Mouse (Mus musculus) C2C12 (cell line): ENCODE results near the gene Wfs1. TPM values are rescaled to one million over a fixed set of nuclear protein-coding genes. Genes with fewer than 3 reads are reported as not detected.

Experiments
- H3K27me3 ChIP-seq: one replicate; pipeline ENCODE4 v1.6.1; 2011; ENCODE audit not compliant: control insufficient read depth, insufficient read depth, insufficient read length
- H3K36me3 ChIP-seq: one replicate; pipeline ENCODE4 v1.6.1; 2011; ENCODE audit not compliant: control insufficient read depth, insufficient read depth
- H3K4me3 ChIP-seq: one replicate; pipeline ENCODE4 v1.5.1; 2011; ENCODE audit warnings: mild to moderate bottlenecking, control low read depth; ENCODE audit not compliant: poor library complexity, insufficient read depth, severe bottlenecking
- H3K79me2 ChIP-seq: one replicate; pipeline ENCODE4 v1.6.1; 2011; ENCODE audit not compliant: control insufficient read depth, insufficient read depth
- H3K79me3 ChIP-seq: one replicate; pipeline ENCODE4 v1.6.1; 2011; ENCODE audit warnings: low read depth, control low read depth
- H3ac ChIP-seq: one replicate; pipeline ENCODE3; 2011; ENCODE audit warnings: low read depth; ENCODE audit not compliant: control insufficient read depth, insufficient read length
- CEBPB ChIP-seq: IDR thresholded peaks from one replicate; pipeline ENCODE4 v1.6.1; 2011; ENCODE audit warnings: low read depth, mild to moderate bottlenecking, control low read depth, moderate library complexity
- CTCF ChIP-seq: IDR thresholded peaks from one replicate; pipeline ENCODE4 v1.5.1; 2011; ENCODE audit not compliant: control insufficient read depth, insufficient read depth, insufficient read length
- FOSL1 ChIP-seq: IDR thresholded peaks from one replicate; pipeline ENCODE4 v1.8.0; 2011; ENCODE audit warnings: mild to moderate bottlenecking, low read length; ENCODE audit not compliant: poor library complexity, insufficient read depth, severe bottlenecking
- MAX ChIP-seq: IDR thresholded peaks from one replicate; pipeline ENCODE4 v1.6.1; 2011; ENCODE audit warnings: mild to moderate bottlenecking, control low read depth
- MYOD1 ChIP-seq: IDR thresholded peaks from one replicate; pipeline ENCODE4 v1.6.1; 2011; ENCODE audit warnings: low read depth; ENCODE audit not compliant: control insufficient read depth, insufficient read length
- MYOG ChIP-seq: IDR thresholded peaks from one replicate; pipeline ENCODE4 v1.6.1; 2011; ENCODE audit not compliant: control insufficient read depth, insufficient read length; ENCODE audit errors: extremely low read depth
- USF1 ChIP-seq: IDR thresholded peaks from one replicate; pipeline ENCODE4 v1.6.1; 2011; ENCODE audit warnings: low read depth, mild to moderate bottlenecking, control low read depth, moderate library complexity
- polyA plus RNA-seq: library from polyadenylated mRNA; unstranded; fragments of >200 nt; fragmentation: generic; extraction: Trizol; gene quantifications from one replicate; pipeline ENCODE4 v1.2.1, GENCODE M21; 2012; ENCODE audit warnings: missing spikeins

Wfs1 gene
- polyA plus RNA-seq, 1 experiment, result 16.2 TPM

DNA sequence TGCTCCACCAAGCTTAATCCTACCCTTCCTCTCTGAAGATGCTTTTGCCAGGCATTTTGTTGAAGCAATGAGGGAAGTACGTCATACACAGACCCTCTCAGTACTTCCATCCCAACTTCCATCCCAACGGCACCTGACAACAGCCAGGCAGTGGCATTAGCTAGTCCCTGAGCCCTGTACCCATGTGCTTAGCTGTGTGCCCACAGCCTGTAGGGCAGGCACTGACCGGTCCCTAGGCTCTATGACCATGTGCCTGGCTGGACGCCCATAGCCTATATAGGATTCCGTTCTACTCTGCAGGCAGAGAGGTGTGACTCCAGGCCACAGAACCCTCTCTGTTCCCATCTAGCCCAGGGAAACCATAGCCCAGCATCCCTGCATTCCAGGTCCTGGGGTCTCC is 51.0 kb downstream of the Wfs1 start:
- peaks cover 56% of the 10 kb centered on the region for H3K27me3 ChIP-seq
- TF ChIP-seq MYOD1, result no peak
- TF ChIP-seq USF1, result no peak
- TF ChIP-seq CTCF, result no peak
- no peak for TF ChIP-seq MAX
- no peak for TF ChIP-seq MYOG
- TF ChIP-seq FOSL1, result no peak
- TF ChIP-seq CEBPB, result no peak

DNA sequence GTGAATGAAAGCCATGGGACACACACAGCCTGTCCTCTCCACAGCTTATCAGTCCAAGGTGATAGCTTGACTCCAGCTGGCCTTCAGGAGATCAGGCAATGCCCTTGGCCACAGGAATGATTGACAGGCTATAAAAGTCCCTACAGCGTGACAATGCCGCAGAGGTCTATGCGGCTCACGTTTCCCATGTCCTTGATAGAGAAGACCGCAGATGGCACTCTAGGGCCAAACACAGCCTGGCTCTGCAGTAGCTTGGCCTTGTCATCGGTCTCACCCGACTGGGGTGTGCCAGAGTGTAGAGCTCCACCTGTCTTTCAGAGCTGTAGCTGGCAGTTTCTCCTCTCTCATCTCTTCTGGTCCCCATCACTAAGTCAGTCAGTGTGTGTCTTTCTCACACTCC is 52.5 kb downstream of the Wfs1 start:
- Histone ChIP-seq H3ac (no peak overlapping the region), H3K27me3 (peaks cover 52% of the 10 kb centered on the region), H3K4me3 (no peak overlapping the region), H3K79me2 (no peaks in the 10 kb centered on the region), H3K36me3 (no peaks in the 10 kb centered on the region), H3K79me3 (no peaks in the 10 kb centered on the region)
- no peak for TF ChIP-seq MYOD1
- no peak for TF ChIP-seq CEBPB
- TF ChIP-seq FOSL1, result no peak
- TF ChIP-seq MYOG, result no peak
- TF ChIP-seq USF1, result no peak
- no peak for TF ChIP-seq MAX
- TF ChIP-seq CTCF, result no peak

More for the DNA sequence above, 51.0 kb downstream of the Wfs1 start:
- Histone ChIP-seq H3K79me2 (no peaks in the 10 kb centered on the region), H3K79me3 (no peaks in the 10 kb centered on the region), H3K4me3 (no peak overlapping the region), H3ac (no peak overlapping the region), H3K36me3 (no peaks in the 10 kb centered on the region)

DNA sequence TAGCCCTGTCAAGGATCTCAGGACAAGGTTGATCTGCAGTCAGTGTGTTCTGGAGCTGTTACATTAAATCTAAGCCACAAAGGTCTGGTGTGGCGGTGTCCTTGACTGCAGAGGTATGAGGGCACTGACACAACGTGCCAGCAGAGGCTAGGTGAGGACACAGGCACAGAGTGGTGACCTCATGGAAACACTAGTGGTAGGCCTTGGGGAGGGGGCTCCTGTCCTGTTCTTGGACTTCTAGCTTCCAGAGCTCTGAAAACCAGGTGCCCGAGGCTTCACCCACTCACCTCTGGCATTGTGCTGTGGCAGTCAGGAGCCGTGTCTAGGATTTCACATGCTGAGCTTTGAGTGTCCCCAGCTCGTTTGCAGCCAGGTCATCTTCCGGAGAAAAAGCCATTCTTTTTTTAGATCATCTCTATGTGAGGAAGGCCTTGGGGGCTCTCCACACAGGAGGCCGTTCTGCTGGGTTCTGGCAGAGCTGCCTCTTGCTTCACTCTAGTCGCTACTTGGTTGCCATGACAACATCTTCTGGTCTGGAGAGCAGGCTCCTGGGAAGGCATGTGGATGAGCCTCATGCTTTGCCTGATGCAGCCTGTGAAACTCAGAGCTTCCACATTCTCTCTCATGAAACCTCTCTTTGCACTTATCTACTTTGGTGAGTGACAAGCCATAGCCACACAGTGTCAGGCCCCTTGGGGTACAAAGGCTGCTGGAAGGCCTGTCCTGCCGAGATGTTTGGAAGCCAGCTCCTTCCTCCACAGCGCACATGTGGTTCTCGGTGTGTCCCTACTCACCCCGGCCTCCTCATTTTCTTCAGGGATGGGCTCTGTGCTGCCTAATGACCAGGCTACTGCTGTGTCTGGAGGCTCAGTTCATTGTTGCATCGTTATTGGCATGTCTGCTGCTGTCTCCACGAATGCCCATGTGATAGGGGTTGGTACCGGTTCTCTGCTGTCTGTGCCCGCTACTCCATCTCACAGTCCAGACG is 53.2 kb downstream of the Wfs1 start:
- no peak overlapping the region for H3K4me3 ChIP-seq
- H3K79me3 ChIP-seq, result no peaks in the 10 kb centered on the region
- H3K36me3 ChIP-seq, result no peaks in the 10 kb centered on the region
- H3K79me2 ChIP-seq, result no peaks in the 10 kb centered on the region
- peaks cover 52% of the 10 kb centered on the region for H3K27me3 ChIP-seq
- no peak overlapping the region for H3ac ChIP-seq
- no peak for TF ChIP-seq USF1
- TF ChIP-seq CEBPB, result no peak
- TF ChIP-seq CTCF, result no peak
- TF ChIP-seq MAX, result no peak
- TF ChIP-seq MYOG, result no peak
- no peak for TF ChIP-seq FOSL1
- no peak for TF ChIP-seq MYOD1

DNA sequence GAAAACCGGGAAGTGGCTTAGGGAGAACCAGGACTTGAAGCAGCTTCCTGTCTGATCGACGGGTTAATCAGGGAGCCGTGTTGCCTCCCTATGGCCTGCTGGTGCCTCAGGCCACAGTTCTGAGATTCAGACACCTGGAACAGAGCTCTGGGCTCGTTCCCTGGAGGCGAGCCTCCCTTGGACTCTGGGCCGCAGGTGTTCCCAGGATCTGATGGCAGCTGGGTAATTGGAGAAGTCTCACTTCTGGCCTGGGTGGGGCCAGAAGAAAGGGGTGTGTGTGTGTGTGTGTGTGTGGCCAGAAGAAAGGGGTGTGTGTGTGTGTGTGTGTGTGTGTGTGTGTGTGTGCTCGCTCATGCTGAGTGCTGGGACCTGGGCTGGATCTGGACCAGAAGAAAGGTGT is 55.6 kb downstream of the Wfs1 start:
- H3K27me3 ChIP-seq, result peaks cover 39% of the 10 kb centered on the region
- TF ChIP-seq MYOG (no peak), CTCF (no peak), USF1 (no peak), MYOD1 (no peak), FOSL1 (no peak), MAX (no peak), CEBPB (no peak)
- no peak overlapping the region for H3K4me3 ChIP-seq
- H3K79me2 ChIP-seq, result no peaks in the 10 kb centered on the region
- no peaks in the 10 kb centered on the region for H3K36me3 ChIP-seq
- H3ac ChIP-seq, result no peak overlapping the region
- H3K79me3 ChIP-seq, result no peaks in the 10 kb centered on the region

DNA sequence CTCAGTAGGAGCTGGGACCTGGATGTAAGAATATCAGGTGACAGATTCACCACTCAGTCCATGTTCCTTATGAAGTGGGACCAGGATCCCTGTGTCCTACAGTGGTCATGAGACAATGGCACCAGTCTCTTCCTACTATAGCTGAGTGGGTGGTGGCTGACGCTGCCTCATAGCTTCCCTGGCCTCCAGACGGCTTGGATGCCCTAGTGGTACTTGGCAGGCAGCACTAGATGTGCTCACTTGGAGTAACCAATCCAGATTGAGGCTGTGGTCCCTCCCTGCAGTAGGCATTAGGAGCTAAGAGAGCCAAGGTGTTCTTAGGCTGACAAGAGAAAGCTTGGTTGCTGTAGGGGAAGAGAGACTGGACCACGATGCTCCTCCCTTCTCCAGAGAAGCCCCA is 59.6 kb downstream of the Wfs1 start:
- Histone ChIP-seq H3K79me3 (no peaks in the 10 kb centered on the region), H3K4me3 (no peak overlapping the region), H3K27me3 (peaks cover 10% of the 10 kb centered on the region), H3ac (no peak overlapping the region), H3K79me2 (no peaks in the 10 kb centered on the region), H3K36me3 (no peaks in the 10 kb centered on the region)
- no peak for TF ChIP-seq CEBPB
- no peak for TF ChIP-seq FOSL1
- no peak for TF ChIP-seq CTCF
- no peak for TF ChIP-seq MAX
- TF ChIP-seq MYOG, result no peak
- no peak for TF ChIP-seq MYOD1
- TF ChIP-seq USF1, result no peak
